Comparison of ENCODE assay signal across 7 mouse cellular contexts in the genomic region with DNA sequence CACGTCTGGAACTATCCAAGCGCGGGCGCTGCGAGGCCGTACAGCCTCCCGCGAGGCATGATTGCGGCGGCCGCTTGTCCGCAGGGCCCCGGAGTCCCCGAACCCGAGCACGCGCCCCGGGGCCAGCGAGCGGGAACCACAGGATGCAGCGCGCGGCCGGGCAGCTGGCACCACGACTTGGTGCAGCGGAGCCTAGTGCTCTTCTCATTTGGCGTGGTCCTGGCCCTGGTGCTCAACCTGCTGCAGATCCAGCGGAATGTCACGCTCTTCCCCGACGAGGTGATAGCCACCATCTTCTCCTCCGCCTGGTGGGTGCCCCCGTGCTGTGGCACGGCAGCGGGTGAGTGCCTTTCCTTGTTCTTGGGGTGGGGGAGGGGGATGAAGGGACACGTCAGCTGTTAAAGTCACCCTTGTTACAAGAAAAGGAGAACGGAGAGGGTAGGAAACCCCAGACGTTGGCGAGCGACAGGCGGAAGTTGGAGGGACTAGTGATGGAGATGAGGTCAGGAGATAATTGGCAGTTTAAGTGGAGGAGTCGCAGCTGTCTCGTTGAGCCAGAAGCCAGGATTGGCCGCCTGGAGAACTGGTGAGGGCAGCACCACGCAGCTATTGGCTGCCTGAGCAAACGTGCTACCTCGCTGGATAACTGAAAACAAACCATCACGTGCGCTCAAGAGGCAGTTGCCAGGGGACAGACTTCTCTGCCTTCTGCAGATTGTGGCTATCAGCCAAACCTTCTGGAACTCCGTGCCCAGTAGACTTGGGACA. TPM values are rescaled to one million over a fixed set of nuclear protein-coding genes. Genes with fewer than 3 reads are reported as not detected.
DNase-seq lines count a peak whose midpoint lies in the region; ATAC-seq lines count a peak whose summit lies in the region.

No protein-coding gene starts in this region.

- H3K27ac ChIP-seq in intestine, embryonic 15.5 days: peak overlapping the region; percentile 96
- peak overlapping the region; percentile 97 for H3K27ac ChIP-seq in midbrain, embryonic 10.5 days (replicated peaks)

- H3K4me3 ChIP-seq in intestine, embryonic 15.5 days (replicated peaks): peak overlapping the region; percentile 84
- peak overlapping the region; percentile 91 for H3K4me3 ChIP-seq in midbrain, embryonic 10.5 days

- H3K36me3 ChIP-seq in intestine, embryonic 15.5 days: peaks cover 30% of the 10 kb centered on the region
- H3K36me3 ChIP-seq in midbrain, embryonic 10.5 days: peaks cover 44% of the 10 kb centered on the region

- peak overlapping the region; percentile 82 for H3K9ac ChIP-seq in intestine, embryonic 15.5 days

- H3K27me3 ChIP-seq in intestine, embryonic 15.5 days (replicated peaks): no peaks in the 10 kb centered on the region
- H3K27me3 ChIP-seq in midbrain, embryonic 10.5 days (ENCODE audit: low read depth, poor library complexity, severe bottlenecking): no peaks in the 10 kb centered on the region

- H3K9me3 ChIP-seq in intestine, embryonic 15.5 days: no peaks in the 10 kb centered on the region
- no peaks in the 10 kb centered on the region for H3K9me3 ChIP-seq in midbrain, embryonic 10.5 days (replicated peaks)

- H3K4me2 ChIP-seq in intestine, embryonic 15.5 days (replicated peaks): peak overlapping the region; percentile 67

- intact Hi-C loops in gastrocnemius, postnatal 36 days (cut with DNase I): loop anchor here (10.0 kb wide), 1 partner anchor 1303 kb away; a partner anchor contains a TSS
- intact Hi-C loops in left cerebral cortex, postnatal 25 days (cut with DNase I): loop anchor here (2.0 to 10.0 kb wide), 4 partner anchors 199 to 313 kb away; a partner anchor contains a TSS

- peak; percentile 65 to 74 for DNase-seq in adrenal gland, adult 18-20 months (ENCODE audit: low spot score in 2 of 2)
- peak; percentile 92 for DNase-seq in embryo, embryonic 11 days
- DNase-seq in gastrocnemius, postnatal 36 days: peak; percentile 67 to 69
- DNase-seq in left cerebral cortex, postnatal 25 days (ENCODE audit: low spot score in 2 of 2): peak; percentile 90 to 96
- peak; percentile 88 for DNase-seq in midbrain, embryonic 10.5 days (ENCODE audit: low spot score)
- DNase-seq in right cerebral cortex, postnatal 4 days: peak; percentile 73

- ATAC-seq in intestine, embryonic 15.5 days: peak; percentile 55

- peaks cover 15% of the 10 kb centered on the region for H3K4me1 ChIP-seq in intestine, embryonic 15.5 days (replicated peaks)
- H3K4me1 ChIP-seq in midbrain, embryonic 10.5 days: peaks cover 58% of the 10 kb centered on the region

- WGBS in intestine, embryonic 15.5 days: under 1% methylated on average over 50 of the region's 50 CpGs
- WGBS in midbrain, embryonic 10.5 days: under 1% methylated on average over 50 of the region's 50 CpGs

RNA-seq across cellular contexts. Expression of a gene that starts 0.5 kb away (rescaled TPM):
- total RNA-seq in adrenal gland, adult 18-20 months (2021): 100 to 1,000 TPM; 143 to 408 TPM
- 10 to 100 TPM in 1 of 2 experiments, 1 to 10 TPM in 1; 7.4 to 11.1 TPM for total RNA-seq in gastrocnemius, postnatal 36 days (2021)
- polyA plus RNA-seq in intestine, embryonic 15.5 days (2015; fragmentation: Nextera tagmentation; extraction: Ambion mirVana): 222 and 228 TPM in 2 replicates
- 10 to 100 TPM; 68.1 to 74.9 TPM for total RNA-seq in left cerebral cortex, postnatal 25 days (2021)
- polyA plus RNA-seq in midbrain, embryonic 10.5 days (2016; fragmentation: Nextera tagmentation; extraction: Ambion mirVana): 107 and 125 TPM in 2 replicates

Comparison
In these comparisons a context has a peak if more than half of its experiments do, and no peak if none do; other contexts are left out.
1. Peak in every context shown above with its lines: DNase-seq, ATAC-seq, H3K4me3 ChIP-seq and H3K27ac ChIP-seq.
2. RNA of a gene that starts 0.5 kb away (total RNA-seq): 143 to 408 TPM in adrenal gland, adult 18-20 months and 68.1 to 74.9 TPM in left cerebral cortex, postnatal 25 days; 7.4 to 11.1 TPM in gastrocnemius, postnatal 36 days; every median in the first group is over 4 times any median in the second.